Mouse (Mus musculus) T-helper 2 cell (primary cell): ENCODE results near the gene Hspbp1.

ENCODE experiments used
- in situ Hi-C: fragments of 300-600 bp; cut with MboI, MseI; formaldehyde crosslinking; loops from one replicate; pipeline ENCODE4 v1.15.1; 2025; ENCODE audit warnings: high pct_unique_total_duplicates

The Hspbp1 gene

GRCm38 (mm10) chr7:4668506-4668905 lies 16.4 kb downstream of the Hspbp1 start:
- in situ Hi-C loops, result loop anchor here (25.0 kb wide), 1 partner anchor 1006 kb away; the partner anchor contains the start of gene Leng1

DNA sequence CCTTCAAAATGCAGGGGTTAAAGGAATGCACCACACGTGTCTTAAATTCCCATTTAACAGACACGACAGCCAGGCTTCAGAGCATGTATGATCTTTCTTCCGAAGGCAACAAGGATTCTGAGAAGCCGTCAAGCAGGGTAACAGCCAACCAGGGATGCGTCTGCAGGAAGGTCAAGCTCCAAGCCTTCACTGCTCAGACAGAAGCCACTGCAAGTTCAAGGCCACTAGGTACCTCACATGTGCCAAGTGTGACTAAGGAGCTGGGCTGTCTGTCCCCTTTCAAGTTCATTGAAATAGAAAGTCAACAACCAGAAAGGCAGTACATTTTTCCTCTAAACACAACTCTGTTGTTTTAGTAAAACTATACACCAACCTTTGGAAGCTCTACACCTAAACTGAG lies 18.0 kb downstream of the Hspbp1 start:
- in situ Hi-C loops, result loop anchor here (25.0 kb wide), 1 partner anchor 1005 kb away; the partner anchor contains the start of gene Leng1

DNA sequence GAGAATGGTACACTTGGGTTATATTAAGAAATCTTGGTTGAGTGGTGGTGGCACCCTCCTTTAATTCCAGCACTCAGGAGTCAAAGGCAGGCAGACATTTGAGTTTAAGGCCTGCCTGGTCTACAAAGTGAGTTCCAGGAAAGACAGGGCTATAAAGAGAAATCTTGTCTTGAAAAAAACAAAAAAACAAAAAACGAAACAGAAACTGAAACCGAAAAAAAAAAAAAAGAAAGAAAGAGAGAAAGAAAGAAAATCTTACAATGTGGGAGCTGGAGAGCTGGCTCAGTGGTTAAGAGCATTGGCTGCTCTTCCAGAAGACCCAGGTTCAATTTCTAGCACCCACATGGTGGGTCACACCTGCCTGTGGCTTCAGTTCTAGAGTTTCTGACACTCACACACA lies 21.1 kb downstream of the Hspbp1 start:
- in situ Hi-C loops, result loop anchor here (25.0 kb wide), 1 partner anchor 1001 kb away; the partner anchor contains the start of gene Leng1

DNA sequence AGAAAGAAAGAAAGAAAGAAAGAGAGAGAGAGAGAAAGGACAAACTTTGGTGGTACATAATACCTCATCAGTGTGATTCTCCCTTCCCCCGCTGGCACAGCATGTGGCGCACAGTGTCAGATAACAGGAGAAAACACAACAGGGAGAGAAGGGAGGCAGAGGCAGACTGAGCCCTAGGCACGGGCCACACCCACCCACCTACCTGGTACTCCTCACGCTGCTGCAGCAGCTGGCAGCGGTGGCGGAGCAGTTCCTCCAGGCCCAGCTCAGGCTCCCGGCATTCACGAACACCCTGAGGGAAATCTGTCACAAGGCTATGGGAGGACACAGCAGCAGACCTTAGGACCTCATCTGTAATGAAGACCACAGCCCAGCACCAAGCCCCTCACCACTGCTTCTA lies 21.7 kb downstream of the Hspbp1 start:
- in situ Hi-C loops, result loop anchor here (25.0 kb wide), 1 partner anchor 1001 kb away; the partner anchor contains the start of gene Leng1

- in situ Hi-C loops, result loop anchor here (25.0 kb wide), 1 partner anchor 998 kb away; the partner anchor contains the start of gene Leng1
Measured at GRCm38 (mm10) chr7:4659911-4660443, 24.9 kb downstream of the Hspbp1 start.

DNA sequence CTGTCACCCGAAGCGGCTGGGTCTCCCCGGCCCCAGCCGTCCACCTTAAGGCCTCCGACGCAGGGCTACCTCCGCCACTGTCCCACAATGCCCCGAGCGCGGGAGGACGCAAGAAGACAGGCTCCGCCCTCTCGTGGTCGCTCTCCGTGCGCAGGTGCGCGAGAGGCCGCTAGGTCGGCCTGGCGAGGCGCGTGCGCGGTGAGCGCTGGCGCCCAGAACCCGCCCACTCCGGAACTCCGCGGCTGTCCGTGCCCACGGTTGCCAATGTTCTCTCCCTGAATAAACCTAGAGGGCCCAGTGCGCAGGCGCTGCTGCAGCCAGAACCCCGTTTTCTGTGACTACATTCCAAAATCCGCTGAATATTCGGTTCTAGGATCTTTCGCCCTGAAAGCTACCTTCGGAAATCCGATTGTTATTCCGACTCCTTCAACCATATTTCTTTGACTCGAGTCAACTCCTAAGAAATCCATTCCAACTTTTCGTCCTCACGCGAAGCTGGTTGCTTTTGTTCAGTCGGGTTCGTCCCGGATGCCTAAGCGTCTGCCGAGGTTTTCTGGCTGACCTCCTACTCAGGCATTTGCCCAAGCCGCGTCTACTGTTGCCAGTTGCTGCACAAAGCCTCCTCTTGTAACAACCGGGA lies 25.8 kb downstream of the Hspbp1 start, which contains the start of gene Ppp6r1:
Gene Ppp6r1, minus strand, starts transcription at position 108 of the 640 bp plus-strand sequence.
- in situ Hi-C loops, result loop anchor here (25.0 kb wide), 1 partner anchor 997 kb away; the partner anchor contains the start of gene Leng1

DNA sequence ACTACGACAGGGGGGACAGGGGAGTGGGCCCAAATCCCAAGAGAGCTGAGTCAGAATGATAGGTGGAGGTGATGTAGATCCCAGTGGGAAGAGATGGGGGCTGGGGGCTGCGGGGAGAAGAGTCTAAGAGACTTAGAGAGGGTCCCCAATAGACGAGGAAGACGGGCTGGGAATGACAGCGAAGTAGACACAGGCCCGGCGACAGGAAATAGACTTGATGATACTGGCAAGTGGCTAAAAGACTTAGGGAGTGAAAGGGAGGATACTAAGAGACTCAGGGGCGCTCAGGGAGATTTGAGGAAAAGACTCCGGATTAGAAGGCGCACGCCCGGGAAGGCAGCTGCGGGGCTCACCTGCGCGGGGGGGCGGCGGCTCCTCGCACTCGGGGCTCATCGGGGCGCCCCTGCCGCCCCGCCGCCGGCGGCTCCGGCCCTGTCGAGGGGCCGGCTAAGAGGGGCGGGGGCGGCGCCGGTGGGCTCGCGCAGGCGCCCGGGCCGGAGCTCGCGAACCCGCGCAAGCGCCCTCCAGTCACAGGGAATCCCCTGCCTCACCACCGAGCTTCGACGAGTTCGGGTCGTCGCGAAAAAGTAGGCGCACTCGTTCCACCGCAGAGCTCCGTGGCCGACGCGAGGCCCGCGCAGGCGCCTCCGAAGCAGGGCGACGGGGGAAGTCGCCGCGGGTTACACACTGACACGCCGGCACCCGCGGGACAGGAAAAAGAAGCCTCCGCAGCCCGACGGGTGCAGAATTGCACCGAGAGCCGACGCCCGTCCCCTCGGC lies 26.6 kb downstream of the Hspbp1 start:
- in situ Hi-C loops, result loop anchor here (25.0 kb wide), 1 partner anchor 996 kb away; the partner anchor contains the start of gene Leng1

GRCm38 (mm10) chr7:4657521-4658127 lies 27.2 kb downstream of the Hspbp1 start:
- in situ Hi-C loops, result loop anchor here (25.0 kb wide), 1 partner anchor 995 kb away; the partner anchor contains the start of gene Leng1

DNA sequence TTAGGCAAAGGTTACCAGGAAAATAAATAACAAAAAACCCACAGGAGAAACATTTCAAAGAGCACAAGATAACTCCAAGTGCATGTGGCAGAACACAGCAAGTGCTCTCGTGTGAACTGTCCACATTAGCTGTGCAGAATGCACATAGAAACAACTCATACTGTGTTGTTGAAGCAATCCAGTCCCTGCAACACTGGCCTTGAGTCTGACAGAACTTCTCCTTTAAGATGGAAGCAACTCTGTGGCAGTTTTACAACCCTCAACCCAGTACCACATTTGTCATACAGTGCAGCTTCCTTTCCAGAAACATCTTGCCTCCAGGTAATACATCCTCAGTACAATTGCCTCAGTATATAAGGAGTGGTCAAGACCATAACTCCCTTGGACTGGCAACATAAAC lies 28.1 kb downstream of the Hspbp1 start:
- in situ Hi-C loops, result loop anchor here (25.0 kb wide), 1 partner anchor 995 kb away; the partner anchor contains the start of gene Leng1

DNA sequence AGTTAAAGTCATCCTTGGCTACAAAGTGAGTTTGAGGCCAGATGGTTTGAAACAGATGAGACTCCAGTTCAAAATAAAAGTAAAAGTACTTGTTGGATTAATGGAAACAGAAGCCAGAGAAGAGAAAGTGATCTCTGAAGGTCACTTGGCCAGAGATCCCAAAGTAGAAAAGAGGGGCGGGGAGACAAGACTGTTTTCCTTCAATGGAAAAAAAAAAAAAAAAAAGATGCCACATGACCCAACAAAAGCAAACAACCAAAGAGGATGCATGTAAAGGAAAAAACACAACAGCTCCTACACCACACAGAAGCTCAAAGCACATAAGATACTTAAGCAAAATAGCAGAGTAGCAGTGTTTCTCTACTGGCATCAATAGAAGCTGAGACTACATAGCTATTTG lies 29.0 kb downstream of the Hspbp1 start:
- in situ Hi-C loops, result loop anchor here (25.0 kb wide), 1 partner anchor 994 kb away; the partner anchor contains the start of gene Leng1

- in situ Hi-C loops, result loop anchor here (25.0 kb wide), 1 partner anchor 993 kb away; the partner anchor contains the start of gene Leng1
Measured at GRCm38 (mm10) chr7:4655393-4655792, 29.5 kb downstream of the Hspbp1 start.

DNA sequence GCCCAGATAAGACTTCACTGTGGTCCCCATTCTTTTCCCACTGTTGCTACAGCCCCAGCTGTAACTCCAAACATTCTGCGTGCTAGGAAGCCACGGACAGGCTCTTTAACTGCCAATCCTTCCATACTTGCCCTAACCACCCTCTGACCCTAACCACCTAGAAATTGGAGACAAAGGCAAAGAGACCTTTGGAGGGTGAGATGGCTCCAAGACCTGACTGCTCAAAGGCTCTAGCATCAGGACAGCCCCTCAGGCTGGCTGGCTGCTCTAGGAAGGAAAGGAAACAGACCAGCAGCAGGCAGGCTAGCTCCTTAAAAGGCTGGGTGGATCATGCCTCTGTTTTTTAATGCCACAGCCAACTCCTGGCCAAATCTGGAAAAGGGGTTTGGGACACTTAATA lies 30.6 kb downstream of the Hspbp1 start:
- in situ Hi-C loops, result loop anchor here (25.0 kb wide), 1 partner anchor 992 kb away; the partner anchor contains the start of gene Leng1

- in situ Hi-C loops, result loop anchor here (25.0 kb wide), 1 partner anchor 991 kb away; the partner anchor contains the start of gene Leng1
Measured at GRCm38 (mm10) chr7:4653780-4654179, 31.1 kb downstream of the Hspbp1 start.

DNA sequence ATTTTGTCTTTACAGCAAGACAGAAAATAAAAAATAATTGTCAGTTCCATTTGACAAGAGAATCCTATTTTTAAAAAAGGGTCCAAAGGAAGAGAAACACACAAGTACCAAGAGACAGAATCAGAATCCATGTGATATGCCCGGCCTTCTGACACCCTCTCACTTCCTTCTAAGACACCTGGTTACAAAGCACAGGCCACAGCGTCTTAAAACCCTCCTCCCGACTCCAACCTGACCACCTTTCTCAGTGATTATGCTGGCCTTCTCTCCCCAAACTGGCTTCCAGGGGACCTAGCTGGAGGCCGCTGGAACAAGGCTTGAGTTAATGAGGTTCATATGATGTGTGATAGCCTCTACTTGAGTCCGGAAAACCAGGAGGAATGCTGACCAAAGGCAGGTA lies 31.5 kb downstream of the Hspbp1 start:
- in situ Hi-C loops, result loop anchor here (25.0 kb wide), 1 partner anchor 991 kb away; the partner anchor contains the start of gene Leng1

DNA sequence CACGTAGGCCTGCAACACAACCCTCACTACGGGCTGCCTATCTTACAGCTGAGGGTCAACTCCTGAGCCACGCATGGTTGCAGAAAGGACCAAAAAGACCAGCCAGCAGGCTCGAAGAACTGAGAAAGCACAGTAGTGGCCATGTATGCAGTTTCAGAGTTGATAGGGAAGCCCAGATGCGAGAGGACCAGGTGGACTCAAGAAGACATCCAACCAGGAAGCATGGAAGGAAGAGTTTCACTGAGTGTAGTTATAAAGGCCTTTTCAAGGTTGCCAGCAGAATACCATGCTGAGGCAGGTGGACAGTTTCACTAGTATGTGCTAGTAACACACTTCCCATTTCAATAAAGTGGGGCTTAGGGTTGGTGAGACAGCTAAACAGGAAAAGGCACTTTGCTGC lies 32.1 kb downstream of the Hspbp1 start:
- in situ Hi-C loops, result loop anchor here (25.0 kb wide), 1 partner anchor 990 kb away; the partner anchor contains the start of gene Leng1

DNA sequence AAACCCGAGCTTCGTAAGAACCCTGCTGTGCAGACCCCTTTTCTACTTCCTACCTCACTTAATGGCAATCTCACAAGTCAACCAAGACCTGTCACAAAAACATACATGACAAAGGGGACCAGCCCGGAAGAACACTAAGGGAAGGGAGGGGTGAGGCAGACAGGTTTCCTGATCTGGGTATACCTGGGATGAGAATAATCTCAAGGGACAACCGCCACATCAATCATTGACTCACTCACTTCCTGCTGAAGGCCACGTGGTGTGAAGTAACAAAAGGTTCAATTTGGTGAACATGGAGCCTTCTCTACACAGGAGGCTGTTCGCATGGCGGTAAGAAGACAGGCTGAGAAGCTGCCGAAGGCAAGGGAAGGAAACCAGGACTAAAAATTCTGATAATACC lies 33.3 kb downstream of the Hspbp1 start:
- in situ Hi-C loops, result loop anchor here (25.0 kb wide), 1 partner anchor 989 kb away; the partner anchor contains the start of gene Leng1

DNA sequence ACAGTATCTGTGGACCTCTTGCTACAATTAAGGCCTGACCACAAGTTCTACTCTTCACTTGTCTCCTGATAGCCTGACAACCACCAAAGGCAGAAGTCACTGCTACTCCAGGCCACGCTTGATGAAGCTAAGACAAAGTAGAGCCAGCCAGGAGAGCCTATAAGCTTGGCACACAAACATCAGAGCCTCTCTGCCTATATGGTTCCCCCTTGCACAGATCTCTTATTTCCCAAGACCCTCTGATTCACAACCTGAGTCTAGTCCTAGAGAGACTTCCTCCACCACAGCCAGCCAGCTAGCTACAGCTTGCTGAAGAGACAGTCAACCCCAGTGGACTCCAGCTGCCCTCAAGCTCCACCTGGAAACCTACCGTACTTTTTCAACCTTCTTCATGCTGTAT lies 36.9 kb downstream of the Hspbp1 start:
- in situ Hi-C loops, result loop anchor here (25.0 kb wide), 1 partner anchor 1514 kb away; the partner anchor contains the start of genes Zfp444 and Zfp787

- in situ Hi-C loops, result loop anchor here (25.0 kb wide), 1 partner anchor 1515 kb away; the partner anchor contains the start of genes Zfp444 and Zfp787
Measured at GRCm38 (mm10) chr7:4647291-4647690, 37.6 kb downstream of the Hspbp1 start.

- in situ Hi-C loops, result loop anchor here (25.0 kb wide), 1 partner anchor 1515 kb away; the partner anchor contains the start of genes Zfp444 and Zfp787
Measured at GRCm38 (mm10) chr7:4646806-4647205, 38.1 kb downstream of the Hspbp1 start.

GRCm38 (mm10) chr7:4643225-4643624 lies 41.6 kb downstream of the Hspbp1 start:
- in situ Hi-C loops, result loop anchor here (25.0 kb wide), 1 partner anchor 1519 kb away; the partner anchor contains the start of genes Zfp444 and Zfp787
